Mouse (Mus musculus) stomach, postnatal 0 days (tissue): ENCODE results near the gene Atp5d. TPM values are rescaled to one million over a fixed set of nuclear protein-coding genes. Genes with fewer than 3 reads are reported as not detected.

Experiments used
- ATAC-seq: fragments of 200-750 bp; cut with Nextera tagmentation; 2 replicates; pipeline ENCODE4 v1.8.0; 2017; ENCODE audit not compliant: low FRiP score, low TSS enrichment
- DNase-seq: peaks from one replicate; pipeline ENCODE4 v3.0.0-alpha.2; 2016; ENCODE audit warnings: low spot score
- H3K27ac ChIP-seq: fragments of 300-500 bp; sonication (generic); replicated peaks from 2 replicates; pipeline ENCODE4 v1.5.1; 2014; ENCODE audit warnings: mild to moderate bottlenecking, control low read depth
- H3K27me3 ChIP-seq: fragments of 300-500 bp; sonication (generic); 2 replicates; pipeline ENCODE4 v1.6.1; 2014; ENCODE audit warnings: low read length; ENCODE audit not compliant: control insufficient read depth, insufficient read depth
- H3K36me3 ChIP-seq: fragments of 300-500 bp; sonication (generic); 2 replicates; pipeline ENCODE4 v1.6.1; 2014; ENCODE audit warnings: low read length, mixed read lengths; ENCODE audit not compliant: control insufficient read depth, insufficient read depth
- H3K4me1 ChIP-seq: fragments of 300-500 bp; sonication (generic); replicated peaks from 2 replicates; pipeline ENCODE4 v1.6.1; 2014; ENCODE audit warnings: antibody characterized with exemption; ENCODE audit not compliant: control insufficient read depth, insufficient read depth
- H3K4me2 ChIP-seq: fragments of 300-500 bp; sonication (generic); replicated peaks from 2 replicates; pipeline ENCODE4 v1.6.1; 2014; ENCODE audit warnings: low read depth, mild to moderate bottlenecking, control low read depth, moderate library complexity
- H3K4me3 ChIP-seq: fragments of 300-500 bp; sonication (generic); 2 replicates; pipeline ENCODE4 v1.5.1; 2014; ENCODE audit warnings: low read depth, low read length, control low read depth
- H3K9ac ChIP-seq: fragments of 300-500 bp; sonication (generic); 2 replicates; pipeline ENCODE4 v1.6.1; 2014; ENCODE audit warnings: mild to moderate bottlenecking, low read length, control low read depth, mixed read lengths
- H3K9me3 ChIP-seq: fragments of 300-500 bp; sonication (generic); 2 replicates; pipeline ENCODE4 v1.6.1; 2016; ENCODE audit warnings: low read length; ENCODE audit not compliant: control insufficient read depth
- CTCF ChIP-seq: IDR thresholded peaks from 2 replicates; pipeline ENCODE4 v1.5.1; 2016; ENCODE audit warnings: antibody characterized with exemption, low read depth, mild to moderate bottlenecking, moderate library complexity
- EP300 ChIP-seq: optimal IDR thresholded peaks from 2 replicates; pipeline ENCODE3; 2016; ENCODE audit warnings: antibody characterized with exemption
- WGBS: fragments of 180-500 bp; shearing (Covaris S2); extraction: QIAGEN DNeasy Blood & Tissue Kit; methylation state at CpG from one replicate; pipeline ENCODE4 v1.1.7; 2014; 5-methylcytosine and 5-hydroxymethylcytosine counted together
- polyA plus RNA-seq: library from polyadenylated mRNA; unstranded; fragments of >200 nt; fragmentation: Nextera tagmentation; extraction: Ambion mirVana; gene quantifications from 2 replicates; pipeline ENCODE4 v1.2.1, GENCODE M21; 2015

The Atp5d gene
- polyA plus RNA-seq, 1 experiment from 2014 or later: 705 TPM

DNA sequence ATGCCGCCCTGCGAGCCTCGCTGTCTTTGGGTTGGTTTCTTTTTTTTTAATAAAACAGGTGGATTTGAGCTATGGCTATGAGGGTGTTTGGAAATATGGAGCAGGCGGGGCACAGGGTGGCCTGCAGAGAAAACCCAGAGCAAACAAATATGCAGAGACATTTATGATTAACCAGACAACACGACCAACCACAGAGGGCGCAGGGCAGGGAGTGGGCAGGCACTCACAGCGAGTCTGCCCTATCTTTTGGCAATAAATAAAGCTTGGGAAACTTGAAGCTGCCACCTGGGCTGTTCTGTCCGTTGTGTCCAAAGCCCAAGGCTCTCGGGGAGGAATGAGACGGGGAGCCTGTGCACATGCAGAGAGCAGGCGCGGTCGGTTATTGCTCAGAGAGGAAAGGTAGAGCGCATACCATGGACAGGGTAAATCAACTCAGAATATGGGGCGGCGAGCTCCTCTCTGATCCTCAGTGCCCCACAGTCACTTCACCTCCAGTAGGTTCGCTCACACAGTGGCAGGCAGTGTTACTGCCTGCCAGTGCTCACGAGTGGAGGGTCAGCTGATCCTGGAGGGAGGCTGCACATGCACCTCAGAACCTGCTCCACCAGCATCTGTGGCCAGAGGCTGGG, 7.9 kb upstream of the Atp5d start:
- Histone ChIP-seq H3K27ac (0 out of 2 replicates have a peak overlapping the region, but pooled peaks have one; percentile 18), H3K27me3 (no peaks in the 10 kb centered on the region), H3K9me3 (no peaks in the 10 kb centered on the region), H3K4me3 (no peak overlapping the region), H3K9ac (no peak overlapping the region), H3K36me3 (peaks cover 50% of the 10 kb centered on the region), H3K4me2 (no peak overlapping the region), H3K4me1 (no peaks in the 10 kb centered on the region)
- peak; percentile 82 for DNase-seq
- TF ChIP-seq CTCF: peak; percentile 27; the same call in 1 of the 2 replicates
- TF ChIP-seq EP300: no peak
- 59% methylated on average over 18 of the region's 18 CpGs for WGBS
- peak; percentile 34 for ATAC-seq

DNA sequence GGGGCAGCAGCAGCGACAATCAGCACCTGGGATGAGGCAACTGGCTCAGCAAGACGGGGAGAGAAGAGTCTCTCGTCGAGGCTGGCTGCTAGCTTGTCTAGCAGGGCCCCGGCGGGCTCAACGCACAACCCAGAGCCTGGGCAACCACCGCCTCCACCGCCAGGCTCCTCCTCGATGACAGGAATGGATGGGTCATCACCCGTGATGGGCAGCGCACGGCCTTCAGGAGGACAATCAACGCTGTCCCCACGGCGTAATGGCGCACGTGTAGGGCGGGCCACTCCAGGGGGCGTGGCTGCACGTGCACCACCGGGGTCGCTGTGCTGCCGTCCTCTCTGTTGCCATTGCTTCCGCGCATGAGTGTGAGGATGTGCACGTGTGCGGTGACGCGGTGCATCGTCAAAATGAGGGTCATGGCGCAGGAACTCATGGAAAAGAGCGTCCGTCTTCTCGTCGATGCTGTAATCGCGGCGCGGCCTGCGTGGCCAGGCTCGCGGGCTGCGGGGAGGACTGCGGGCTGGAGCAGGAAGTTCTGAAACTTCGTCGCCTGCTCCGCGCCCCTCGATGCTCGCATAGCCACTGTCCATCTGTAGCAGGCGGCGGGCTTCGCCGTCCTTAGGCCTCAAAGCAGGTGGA, 7.0 kb upstream of the Atp5d start:
- DNase-seq (peak; percentile 27), ATAC-seq (no peak)
- TF ChIP-seq CTCF (peak; percentile 5; the same call in 1 of the 2 replicates), EP300 (no peak)
- no peak overlapping the region for H3K9ac ChIP-seq
- 40% methylated on average over 55 of the region's 55 CpGs for whole genome bisulfite sequencing
- H3K4me3 ChIP-seq: no peak overlapping the region
- H3K27me3 ChIP-seq: no peaks in the 10 kb centered on the region
- H3K9me3 ChIP-seq: no peaks in the 10 kb centered on the region
- H3K4me2 ChIP-seq: no peak overlapping the region
- H3K27ac ChIP-seq: no peak overlapping the region
- peaks cover 45% of the 10 kb centered on the region for H3K36me3 ChIP-seq
- no peaks in the 10 kb centered on the region for H3K4me1 ChIP-seq

DNA sequence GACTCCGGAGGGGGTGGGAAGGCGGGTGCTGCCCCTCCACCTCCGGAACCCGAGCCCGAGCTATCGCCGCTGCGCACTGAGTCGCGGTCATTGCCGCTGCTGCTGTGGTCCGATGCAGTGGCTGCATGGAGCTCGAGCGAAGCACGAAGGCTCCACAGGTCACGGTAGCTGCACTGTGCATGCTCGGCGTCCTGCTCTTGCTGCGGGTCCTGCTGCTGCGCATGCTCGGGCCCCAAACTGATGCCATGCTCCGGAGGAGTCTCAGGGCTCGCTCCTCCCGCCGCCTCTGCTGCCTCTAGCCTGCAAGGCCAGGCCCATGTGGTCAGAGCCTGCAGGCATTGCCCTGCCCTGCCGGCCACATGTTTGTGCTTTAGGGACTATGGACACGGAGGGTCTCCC, 6.5 kb upstream of the Atp5d start:
- H3K9me3 ChIP-seq: no peaks in the 10 kb centered on the region
- H3K4me3 ChIP-seq: no peak overlapping the region

DNA sequence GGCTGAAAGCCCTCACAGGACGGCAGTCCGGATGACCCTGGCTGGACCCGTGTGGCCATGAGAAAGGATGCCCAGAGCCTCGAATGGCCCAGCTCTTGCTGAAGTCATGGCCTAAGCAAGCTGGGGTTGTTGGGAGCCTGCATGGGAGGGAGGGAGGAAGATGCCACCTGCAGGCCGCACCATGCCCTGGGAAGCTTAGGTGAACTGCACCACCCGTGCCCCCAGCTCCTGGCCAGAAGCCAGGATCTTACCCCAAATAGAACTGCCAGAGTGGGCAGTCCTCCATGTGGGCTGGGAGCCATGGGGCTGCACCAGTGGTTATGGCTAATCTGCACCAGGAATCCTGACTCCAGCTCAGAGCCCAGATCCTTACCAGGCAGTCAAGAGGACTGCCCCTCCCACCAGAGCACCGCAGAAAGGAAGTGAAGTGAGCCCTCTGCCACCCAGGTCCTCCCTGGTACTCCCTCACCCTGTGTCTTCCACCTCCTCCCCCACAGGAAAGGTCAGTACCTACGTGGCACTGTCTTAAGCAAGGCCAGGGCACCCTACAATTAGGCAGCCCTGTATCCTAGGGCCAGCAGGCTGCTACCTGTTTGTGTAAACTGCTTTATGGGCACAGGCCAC, 5.1 kb upstream of the Atp5d start:
- Histone ChIP-seq H3K27me3 (no peaks in the 10 kb centered on the region), H3K9me3 (no peaks in the 10 kb centered on the region), H3K4me2 (no peak overlapping the region), H3K4me3 (no peak overlapping the region), H3K36me3 (peaks cover 32% of the 10 kb centered on the region), H3K4me1 (no peaks in the 10 kb centered on the region), H3K27ac (no peak overlapping the region), H3K9ac (no peak overlapping the region)
- TF ChIP-seq CTCF: peak; percentile 40
- no peak for TF ChIP-seq EP300
- DNase-seq (peak; percentile 30), ATAC-seq (no peak)
- WGBS: 64% methylated on average over 8 of the region's 8 CpGs

More for the DNA sequence above, 6.5 kb upstream of the Atp5d start:
- DNase-seq (no peak), ATAC-seq (no peak)
- Histone ChIP-seq H3K9ac (no peak overlapping the region), H3K36me3 (peaks cover 45% of the 10 kb centered on the region), H3K4me2 (no peak overlapping the region), H3K4me1 (no peaks in the 10 kb centered on the region), H3K27me3 (no peaks in the 10 kb centered on the region), H3K27ac (no peak overlapping the region)
- TF ChIP-seq CTCF: no peak
- no peak for TF ChIP-seq EP300
- 68% methylated on average over 27 of the region's 27 CpGs for WGBS

DNA sequence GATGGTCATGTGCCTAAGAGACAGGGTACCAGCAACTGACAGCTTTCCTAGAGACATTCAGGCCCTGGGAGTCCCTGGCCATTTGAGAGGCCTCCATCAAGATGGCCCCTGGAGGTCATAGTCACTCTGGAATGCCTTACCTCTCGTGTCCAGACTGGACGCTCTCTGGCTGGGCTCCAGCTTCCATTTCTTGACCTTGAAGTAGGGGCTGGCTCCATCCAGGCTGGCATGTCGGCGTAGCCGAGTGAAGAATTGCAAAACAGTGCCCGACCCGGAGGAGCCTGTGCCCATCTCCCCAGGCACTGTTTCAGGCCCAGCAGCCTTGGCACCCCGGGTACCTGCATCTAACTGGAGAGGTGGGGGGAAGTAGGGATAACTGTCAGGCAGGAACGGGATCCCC, 4.0 kb upstream of the Atp5d start:
- 84% methylated on average over 9 of the region's 9 CpGs for WGBS
- H3K9me3 ChIP-seq: no peaks in the 10 kb centered on the region
- H3K4me3 ChIP-seq: no peak overlapping the region
- peaks cover 22% of the 10 kb centered on the region for H3K36me3 ChIP-seq
- no peaks in the 10 kb centered on the region for H3K27me3 ChIP-seq
- TF ChIP-seq EP300 (no peak), CTCF (no peak)
- H3K4me2 ChIP-seq: no peak overlapping the region
- no peak overlapping the region for H3K27ac ChIP-seq
- no peak for ATAC-seq
- no peaks in the 10 kb centered on the region for H3K4me1 ChIP-seq
- DNase-seq: peak; percentile 22
- no peak overlapping the region for H3K9ac ChIP-seq

DNA sequence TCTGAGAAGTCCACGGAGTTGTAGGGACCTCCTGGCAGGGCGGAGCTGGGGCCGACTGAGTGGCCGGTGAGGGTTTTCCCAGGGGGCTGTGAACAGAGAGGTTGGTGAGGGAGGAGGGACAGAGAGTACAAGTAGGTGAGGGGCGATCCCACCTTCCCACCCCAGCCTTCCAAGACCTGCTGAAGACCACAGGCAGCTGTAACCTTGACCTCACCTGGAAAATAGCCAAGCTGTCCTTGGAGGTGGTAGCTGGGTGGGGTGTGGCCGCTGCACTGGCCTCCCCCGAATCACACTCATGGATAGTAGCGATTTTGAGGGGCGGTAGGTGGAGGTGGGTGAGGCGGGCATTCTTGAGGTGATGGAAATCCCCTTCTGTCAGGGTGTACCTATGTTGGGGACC, 3.3 kb upstream of the Atp5d start:
- no peak overlapping the region for H3K27ac ChIP-seq
- WGBS: 70% methylated on average over 10 of the region's 10 CpGs
- no peaks in the 10 kb centered on the region for H3K9me3 ChIP-seq
- H3K4me3 ChIP-seq: no peak overlapping the region
- H3K27me3 ChIP-seq: no peaks in the 10 kb centered on the region
- ATAC-seq (no peak), DNase-seq (no peak)
- no peaks in the 10 kb centered on the region for H3K4me1 ChIP-seq
- no peak overlapping the region for H3K4me2 ChIP-seq
- H3K36me3 ChIP-seq: peaks cover 15% of the 10 kb centered on the region
- TF ChIP-seq EP300 (no peak), CTCF (no peak)
- no peak overlapping the region for H3K9ac ChIP-seq
